Mouse (Mus musculus) retina, embryonic 14.5 days (tissue): Measurements from ENCODE around the gene Cnot3.
A peak's percentile ranks its signal among the peaks of the same experiment; 100 is the strongest.
"Not testable (repeated sequence)": the region's sequence is repeated elsewhere in the genome, so short reads cannot be mapped to it uniquely, and the experiment has no call there.

Source experiments
- DNase-seq: peaks from one replicate; pipeline ENCODE4 v3.0.0-alpha.2; 2015; ENCODE audit warnings: low spot score

Gene Cnot3

GRCm38 (mm10) chr7:3646641-3647040 lies 1.6 kb downstream of the Cnot3 start:
- no peak for DNase-seq

- no peak for DNase-seq
Measured at GRCm38 (mm10) chr7:3656966-3657365, 11.9 kb downstream of the Cnot3 start.

DNA sequence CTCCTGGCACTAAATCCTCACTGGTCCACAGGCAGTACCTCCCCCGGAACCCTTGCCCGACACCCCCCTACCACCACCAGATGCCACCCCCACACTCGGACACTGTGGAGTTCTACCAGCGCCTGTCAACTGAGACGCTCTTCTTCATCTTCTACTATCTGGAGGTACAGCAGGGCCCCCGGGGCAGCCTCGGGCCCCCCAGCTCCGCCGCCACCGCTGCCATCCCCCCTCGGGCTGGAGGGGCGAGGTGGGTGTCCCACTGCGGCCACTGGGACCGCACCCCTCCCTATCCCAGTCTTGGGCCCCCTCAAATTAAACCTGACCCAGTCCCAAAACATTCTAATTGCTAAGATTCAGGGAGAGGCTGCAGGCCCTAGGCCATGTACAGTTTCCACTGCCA lies 13.5 kb downstream of the Cnot3 start:
- DNase-seq: no peak

DNA sequence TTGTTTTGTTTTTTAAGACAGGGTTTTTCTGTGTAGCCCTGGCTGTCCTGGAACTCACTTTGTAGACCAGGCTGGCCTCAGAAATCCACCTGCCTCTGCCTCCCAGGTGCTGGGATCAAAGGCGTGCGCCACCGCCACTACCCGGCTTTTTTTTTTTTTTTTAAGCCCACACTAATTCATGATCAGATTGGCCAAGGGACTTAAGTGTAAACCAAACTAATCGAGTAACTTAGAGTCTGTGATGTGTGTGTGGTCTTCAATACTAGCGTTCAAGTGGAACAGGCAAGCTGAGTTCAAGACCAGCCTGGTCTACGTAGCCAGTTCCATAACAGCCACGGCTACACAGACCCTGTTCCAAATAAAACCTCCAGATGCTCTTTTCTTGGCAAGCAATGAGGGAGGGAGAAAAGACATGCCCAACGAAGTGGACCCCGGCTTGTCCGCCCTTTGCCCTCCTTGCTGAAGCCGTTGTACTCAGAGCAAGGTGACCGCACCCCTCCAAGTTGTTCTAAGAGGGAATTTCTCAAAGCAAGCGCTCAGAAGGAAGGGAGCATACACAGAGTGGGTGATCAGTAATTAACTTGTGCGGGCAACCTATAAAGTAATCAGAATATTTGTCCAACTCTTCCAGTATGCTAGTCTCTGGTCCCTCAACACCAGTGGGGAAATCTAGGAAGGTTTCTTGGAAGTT lies 19.6 kb downstream of the Cnot3 start:
- no peak for DNase-seq

DNA sequence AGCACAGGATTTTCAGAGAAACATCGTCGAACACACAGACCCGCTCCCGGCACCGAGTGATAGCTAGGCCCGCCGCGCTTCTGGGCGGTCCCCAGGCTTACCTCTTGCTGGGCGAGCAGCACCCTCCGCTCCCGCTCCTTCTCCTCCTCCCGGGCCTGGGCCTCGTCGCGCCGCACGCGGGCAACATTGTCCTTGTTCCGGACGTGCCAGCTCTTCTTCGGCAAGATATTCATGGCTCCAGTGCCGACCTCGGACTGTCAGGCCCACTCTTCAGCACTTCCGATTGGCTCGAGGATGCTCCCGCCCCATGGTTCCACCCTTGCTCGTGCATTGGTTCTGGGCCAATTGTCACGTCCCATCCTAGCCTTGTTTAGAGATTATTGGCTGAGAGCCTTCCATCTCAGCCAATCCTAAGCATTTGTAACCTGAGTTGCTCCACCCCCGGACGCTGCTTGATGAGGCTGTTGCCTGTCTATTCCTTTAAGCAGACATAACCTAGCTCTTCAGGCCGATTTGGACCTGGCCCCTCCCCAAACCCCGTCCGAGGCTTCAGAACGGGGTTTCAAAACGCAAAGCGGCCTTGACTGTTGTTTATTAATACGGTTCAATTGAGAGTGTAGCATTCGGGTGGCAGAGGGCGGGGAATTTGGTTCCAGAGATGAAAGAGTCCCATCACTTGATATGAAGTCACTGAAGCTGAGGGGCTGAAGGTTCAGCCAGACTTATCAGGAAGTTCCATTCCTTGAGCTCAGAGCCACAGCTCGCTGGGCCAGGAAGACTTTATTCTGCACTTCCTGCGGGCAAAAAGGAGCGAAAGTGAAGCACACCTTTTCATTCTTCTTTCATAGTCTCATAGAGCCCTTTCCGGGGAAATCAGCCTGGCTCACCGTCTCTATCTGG lies 20.4 kb downstream of the Cnot3 start, which contains the start of gene Leng1:
Leng1 (minus strand) TSS at position 626 of the 900 bp plus-strand sequence.
- peak; percentile 97 for DNase-seq

DNA sequence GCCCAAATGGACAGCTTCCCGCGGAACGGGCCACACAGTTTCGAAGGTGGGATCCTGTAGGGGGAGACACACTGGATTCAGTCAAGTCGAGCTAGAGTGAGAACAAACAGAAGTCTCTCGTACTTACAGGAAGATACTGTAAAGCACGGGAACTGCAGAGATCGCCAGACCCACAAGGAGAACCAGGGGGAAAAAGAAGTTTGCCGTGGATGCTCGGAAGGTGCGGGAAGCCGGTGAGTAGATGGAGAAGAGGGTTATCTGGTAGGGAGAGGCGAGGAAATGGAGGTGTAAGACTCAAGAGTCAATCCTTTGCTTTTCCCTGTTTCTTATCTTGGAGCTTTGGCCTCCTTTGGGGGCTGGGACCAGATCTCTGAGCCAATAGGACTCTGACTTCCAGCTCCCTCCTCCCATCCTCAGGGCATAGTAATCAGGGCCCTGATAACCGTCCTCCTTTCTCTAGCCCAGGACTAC lies 21.9 kb downstream of the Cnot3 start:
- peak; percentile 34 for DNase-seq

GRCm38 (mm10) chr7:3674507-3675227 lies 29.6 kb downstream of the Cnot3 start:
- DNase-seq: peak; percentile 94

DNA sequence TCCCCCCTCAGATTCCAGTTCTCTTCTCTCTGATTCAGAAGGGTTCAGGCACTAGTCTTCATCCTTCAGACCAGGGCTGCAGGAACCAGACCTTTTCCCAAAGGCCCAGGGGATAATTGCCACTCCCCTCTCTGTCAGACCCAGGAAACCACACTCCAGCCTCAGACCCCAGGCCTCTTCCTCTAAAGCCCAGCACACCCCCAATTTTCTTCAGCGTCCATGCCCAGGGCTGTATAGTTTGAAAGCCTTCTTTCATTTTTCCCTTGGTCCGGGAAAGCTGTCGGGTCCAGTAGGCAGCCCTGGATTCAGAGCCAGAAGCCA lies 30.1 kb downstream of the Cnot3 start:
- DNase-seq: no peak

- DNase-seq: no peak
Measured at GRCm38 (mm10) chr7:3676371-3676770, 31.3 kb downstream of the Cnot3 start.

GRCm38 (mm10) chr7:3677342-3677741 lies 32.3 kb downstream of the Cnot3 start, which contains the start of gene Tmc4:
Gene Tmc4, minus strand, starts transcription at chr7:3677553.
- DNase-seq: no peak

DNA sequence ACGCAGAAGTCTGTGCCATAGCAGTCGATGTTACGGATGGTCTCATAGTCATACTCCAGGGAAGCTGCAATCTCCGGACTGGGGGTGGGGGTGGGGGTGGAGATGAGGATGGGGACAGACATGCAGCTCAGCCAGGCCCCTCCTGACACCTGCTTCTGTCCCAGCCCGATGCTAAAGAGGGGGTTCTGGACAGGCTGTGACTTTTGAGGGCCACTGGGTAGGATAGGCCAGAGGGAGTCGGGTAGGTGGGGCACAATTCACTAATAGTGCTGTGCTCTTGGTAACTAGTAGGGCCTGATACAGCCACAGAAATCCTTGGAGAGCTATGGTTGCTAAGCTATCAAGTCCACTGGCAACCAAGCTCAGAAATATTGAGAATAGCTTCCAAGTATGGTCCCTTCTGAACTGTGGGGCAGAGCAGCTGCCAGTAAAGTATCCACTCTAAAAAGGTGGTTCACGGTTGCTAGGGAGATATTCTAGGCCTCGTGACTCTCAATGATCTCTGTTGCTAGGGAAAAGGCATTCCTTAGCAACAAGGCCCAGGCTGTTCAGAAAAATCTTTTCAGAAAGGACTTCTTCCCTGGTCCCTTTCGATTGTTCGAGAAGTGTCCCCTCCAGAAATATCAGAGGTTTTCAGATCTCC lies 39.0 kb downstream of the Cnot3 start:
- DNase-seq: no peak

DNA sequence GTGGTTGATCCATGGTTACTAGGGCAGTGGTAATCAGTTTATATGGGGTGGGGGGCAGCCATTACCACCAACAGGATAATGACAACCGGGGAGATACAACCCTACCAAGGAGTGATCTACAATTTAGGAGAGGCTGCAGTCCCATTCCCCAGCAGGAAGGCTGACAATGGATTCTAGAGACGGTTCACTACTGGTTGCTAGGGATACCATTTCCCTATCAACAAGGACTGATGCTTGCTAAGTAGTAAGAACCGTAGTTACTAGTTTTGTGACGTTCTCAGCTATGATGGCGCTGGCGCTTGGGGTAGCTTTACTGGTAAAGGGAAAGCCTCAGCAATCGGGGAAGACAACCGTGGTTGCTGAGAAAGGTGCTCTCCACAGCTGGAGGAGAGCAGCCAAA lies 39.6 kb downstream of the Cnot3 start:
- no peak for DNase-seq

DNA sequence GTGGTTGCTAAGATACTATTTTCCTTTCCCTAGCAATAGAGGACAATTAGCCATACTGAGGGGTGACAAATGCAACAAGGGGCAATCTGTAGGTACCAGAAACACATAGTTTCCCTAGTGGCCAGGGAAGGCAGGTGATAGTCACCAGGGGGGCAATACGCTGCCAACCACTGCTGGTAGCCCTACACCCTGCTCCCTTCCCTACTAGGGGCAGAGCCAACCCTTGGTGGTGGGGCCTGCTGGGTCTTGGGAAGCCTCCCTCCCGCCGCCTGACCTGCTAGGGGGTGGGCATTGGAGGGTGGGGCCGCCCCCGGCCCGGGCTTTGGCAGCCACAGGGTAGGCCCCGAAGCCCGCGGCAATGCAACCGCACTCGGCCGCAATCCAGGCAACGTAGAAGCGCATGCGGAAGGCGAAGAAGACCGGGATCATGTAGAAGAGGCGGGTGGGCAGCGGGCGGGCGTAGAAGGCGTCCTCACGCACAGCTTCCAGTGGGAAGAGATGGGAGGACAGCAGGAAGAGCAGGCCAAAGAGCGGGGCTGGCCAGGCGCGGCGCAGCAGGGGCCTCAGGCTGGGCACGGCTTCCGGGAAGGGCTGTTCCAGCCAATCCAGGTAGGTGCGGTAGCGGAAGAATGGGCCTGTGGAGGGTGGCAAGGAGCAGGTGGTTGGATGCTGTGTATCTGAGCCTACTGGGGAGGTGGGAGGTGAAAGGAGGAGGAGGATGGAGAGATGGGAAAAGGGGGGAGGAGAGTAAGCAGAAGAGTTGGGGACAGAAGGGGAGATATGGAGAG lies 40.5 kb downstream of the Cnot3 start:
- DNase-seq: no peak

DNA sequence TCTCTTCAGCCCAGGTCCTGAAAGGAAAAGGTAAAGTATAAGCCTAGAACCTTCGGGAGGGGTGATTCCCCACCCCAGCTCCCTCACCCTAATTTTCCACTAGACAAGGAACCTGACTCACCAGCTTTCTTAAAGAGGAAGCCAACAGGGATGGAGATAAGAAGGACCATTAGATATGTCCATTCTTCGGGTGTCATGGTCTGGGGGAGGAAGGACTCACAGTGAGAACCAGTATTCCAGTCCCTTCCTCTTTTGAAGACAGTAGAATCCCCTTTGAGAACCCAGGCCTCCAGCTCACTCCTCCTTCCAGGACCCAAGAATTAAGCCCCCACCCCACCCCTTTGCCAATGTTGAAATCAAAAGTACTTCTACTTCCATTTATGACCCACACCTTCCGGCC lies 46.9 kb downstream of the Cnot3 start:
- no peak for DNase-seq

DNA sequence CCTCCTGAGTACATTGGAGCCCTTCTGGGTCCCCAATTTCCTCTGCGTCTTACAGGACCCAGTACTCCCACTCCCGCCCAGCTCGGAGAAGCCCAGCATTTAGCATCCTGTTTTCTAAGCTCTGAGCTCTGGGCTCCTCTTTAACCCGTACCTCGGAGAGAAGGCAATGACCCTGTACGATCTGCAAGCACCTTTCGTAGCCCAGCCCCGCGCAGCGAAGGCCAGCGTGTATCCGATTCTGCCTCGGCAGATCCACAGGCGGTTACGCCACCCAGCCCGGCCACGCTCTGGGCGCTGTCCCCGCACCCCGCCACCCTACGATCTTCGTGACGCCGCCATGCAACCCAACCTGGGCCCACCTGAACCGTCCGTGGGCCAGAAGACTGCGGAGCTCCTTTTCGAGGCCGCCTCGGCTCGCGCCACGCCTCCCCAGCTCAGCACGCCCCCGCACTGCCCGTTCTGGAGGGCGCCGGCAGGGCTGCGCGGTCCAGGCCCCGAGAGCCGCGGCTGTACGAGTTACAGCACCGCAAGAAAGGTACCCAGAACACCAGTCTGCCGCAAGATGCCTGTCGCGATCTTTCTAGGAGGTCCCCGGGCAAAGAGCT lies 47.4 kb downstream of the Cnot3 start, which contains the start of gene Tsen34:
Tsen34 (plus strand) TSS at position 482 of the 605 bp plus-strand sequence.
- DNase-seq: no peak

GRCm38 (mm10) chr7:3692987-3693808 lies 48.1 kb downstream of the Cnot3 start, which contains the start of gene Mboat7:
Gene Mboat7, minus strand, starts transcription at chr7:3693523.
- peak; percentile 96 for DNase-seq

GRCm38 (mm10) chr7:3693809-3694075 lies 48.7 kb downstream of the Cnot3 start:
- DNase-seq: no peak

DNA sequence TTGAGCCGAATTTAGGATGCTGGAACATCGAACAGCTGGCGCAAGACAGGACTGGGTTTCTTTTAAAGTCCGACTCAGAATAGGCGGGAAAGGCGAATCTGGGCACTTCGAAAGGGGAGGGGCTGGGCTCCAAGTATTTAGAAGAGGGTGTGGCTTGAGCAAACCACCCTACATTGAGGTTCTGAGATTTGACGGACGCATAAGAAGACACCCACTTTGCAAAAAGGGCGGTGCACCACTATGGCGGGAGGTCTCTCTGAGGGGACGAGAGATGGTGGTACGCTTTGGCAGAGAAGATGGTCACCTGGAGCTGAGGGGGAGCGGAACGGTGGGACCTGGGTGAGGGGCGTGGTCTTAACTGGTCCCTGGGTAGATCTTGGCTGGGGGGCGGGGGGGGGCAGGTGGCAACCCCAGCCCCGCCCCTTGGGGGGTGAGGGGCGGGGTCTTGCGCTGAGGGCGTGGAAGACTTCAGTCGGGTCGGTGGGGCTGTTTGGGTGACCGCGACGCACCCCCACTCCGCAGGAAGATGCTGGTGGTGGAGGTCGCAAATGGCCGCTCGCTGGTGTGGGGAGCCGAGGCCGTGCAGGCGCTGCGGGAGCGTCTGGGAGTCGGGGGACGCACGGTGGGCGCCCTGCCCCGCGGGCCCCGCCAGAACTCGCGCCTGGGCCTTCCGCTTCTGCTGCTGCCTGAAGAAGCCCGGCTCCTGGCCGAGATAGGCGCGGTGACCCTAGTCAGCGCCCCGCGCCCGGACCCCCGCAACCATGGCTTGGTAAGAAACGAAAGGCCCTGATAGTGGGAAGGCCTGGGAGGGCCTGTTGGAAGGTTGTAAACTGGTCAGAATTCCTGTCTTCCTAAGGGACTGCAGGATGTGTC lies 49.2 kb downstream of the Cnot3 start:
- peak; percentile 83 for DNase-seq

DNA sequence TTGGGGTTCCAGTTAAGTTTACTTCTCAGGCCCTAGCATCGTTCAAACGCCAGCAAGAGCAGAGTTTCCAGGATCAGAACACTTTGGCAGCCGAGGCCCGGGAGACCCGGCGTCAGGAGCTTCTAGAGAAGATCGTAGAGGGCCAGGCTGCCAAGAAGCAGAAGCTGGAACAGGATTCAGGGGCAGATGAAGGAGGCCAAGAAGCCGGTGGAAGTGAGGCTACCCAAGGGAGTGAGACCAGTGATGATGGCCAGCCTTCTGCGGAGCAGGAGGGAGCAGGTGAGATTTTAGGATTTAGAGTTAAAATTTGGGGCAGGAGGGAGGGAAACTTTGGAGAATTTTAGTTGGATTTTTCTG lies 49.9 kb downstream of the Cnot3 start:
- not testable (repeated sequence) for DNase-seq
